Mouse (Mus musculus) lung, embryonic 15.5 days (tissue): ENCODE measurements around the gene Tango6. TPM values are rescaled to one million over a fixed set of nuclear protein-coding genes. Genes with fewer than 3 reads are reported as not detected.

ENCODE experiments used
- ATAC-seq: fragments of 200-750 bp; cut with Nextera tagmentation; 2 replicates; pipeline ENCODE4 v1.8.0; 2017; ENCODE audit warnings: moderate number of reproducible peaks, borderline replicate concordance; ENCODE audit not compliant: low FRiP score, low TSS enrichment; ENCODE audit errors: extremely low read depth
- H3K27ac ChIP-seq: fragments of 300-500 bp; sonication (generic); 2 replicates; pipeline ENCODE4 v1.5.1; 2015; ENCODE audit warnings: moderate library complexity, mild to moderate bottlenecking, inconsistent platforms
- H3K27me3 ChIP-seq: fragments of 300-500 bp; sonication (generic); 2 replicates; pipeline ENCODE4 v1.6.1; 2015; ENCODE audit warnings: inconsistent platforms
- H3K36me3 ChIP-seq: fragments of 300-500 bp; sonication (generic); 2 replicates; pipeline ENCODE4 v1.6.1; 2015; ENCODE audit warnings: inconsistent platforms
- H3K4me1 ChIP-seq: fragments of 300-500 bp; sonication (generic); 2 replicates; pipeline ENCODE4 v1.6.1; 2015; ENCODE audit warnings: inconsistent platforms
- H3K4me2 ChIP-seq: fragments of 300-500 bp; sonication (generic); 2 replicates; pipeline ENCODE4 v1.6.1; 2015; ENCODE audit warnings: inconsistent platforms, mild to moderate bottlenecking, moderate library complexity
- H3K4me3 ChIP-seq: fragments of 300-500 bp; sonication (generic); 2 replicates; pipeline ENCODE4 v1.5.1; 2015; ENCODE audit warnings: mild to moderate bottlenecking, inconsistent platforms
- H3K9ac ChIP-seq: fragments of 300-500 bp; sonication (generic); 2 replicates; pipeline ENCODE4 v1.6.1; 2015; ENCODE audit warnings: inconsistent platforms
- H3K9me3 ChIP-seq: fragments of 300-500 bp; sonication (generic); 2 replicates; pipeline ENCODE4 v1.6.1; 2016; ENCODE audit warnings: inconsistent platforms
- WGBS: fragments of 180-500 bp; shearing (Covaris S2); methylation state at CpG from one replicate; pipeline ENCODE4 v1.1.7; 2015; 5-methylcytosine and 5-hydroxymethylcytosine counted together
- polyA plus RNA-seq: library from polyadenylated mRNA; unstranded; fragments of >200 nt; fragmentation: Nextera tagmentation; extraction: Ambion mirVana; gene quantifications from 2 replicates; pipeline ENCODE4 v1.2.1, GENCODE M21; 2015

Tango6 gene
- polyA plus RNA-seq, 1 experiment from 2014 or later = 12.1 TPM

- Histone ChIP-seq H3K27me3 (no peaks in the 10 kb centered on the region), H3K4me2 (no peak overlapping the region), H3K27ac (no peak overlapping the region), H3K4me1 (peaks cover 5% of the 10 kb centered on the region; the same call in 1 of the 2 replicates), H3K9ac (no peak overlapping the region), H3K9me3 (no peaks in the 10 kb centered on the region), H3K4me3 (no peak overlapping the region), H3K36me3 (peaks cover 16% of the 10 kb centered on the region; the same call in 1 of the 2 replicates)
- 63% methylated on average over 1 of the region's 1 CpGs for WGBS
- no peak for ATAC-seq
These were observed 45.0 kb downstream of the Tango6 start for GRCm38 (mm10) chr8:106727889-106728288.

GRCm38 (mm10) chr8:106732921-106733320, 50.1 kb downstream of the Tango6 start:
- Histone ChIP-seq H3K27ac (no peak overlapping the region), H3K4me3 (no peak overlapping the region)
- WGBS = 48% methylated on average over 5 of the region's 5 CpGs

GRCm38 (mm10) chr8:106733703-106734102, 50.8 kb downstream of the Tango6 start:
- ATAC-seq = no peak
- 69% methylated on average over 3 of the region's 3 CpGs for WGBS
- Histone ChIP-seq H3K4me2 (no peak overlapping the region), H3K9ac (no peak overlapping the region), H3K36me3 (peaks cover 20% of the 10 kb centered on the region), H3K27ac (no peak overlapping the region), H3K4me1 (no peaks in the 10 kb centered on the region), H3K9me3 (no peaks in the 10 kb centered on the region), H3K27me3 (no peaks in the 10 kb centered on the region), H3K4me3 (no peak overlapping the region)

More at GRCm38 (mm10) chr8:106732921-106733320, 50.1 kb downstream of the Tango6 start:
- peaks cover 17% of the 10 kb centered on the region for H3K36me3 ChIP-seq
- no peak overlapping the region for H3K9ac ChIP-seq
- H3K4me1 ChIP-seq = no peaks in the 10 kb centered on the region
- no peaks in the 10 kb centered on the region for H3K9me3 ChIP-seq
- no peak overlapping the region for H3K4me2 ChIP-seq
- ATAC-seq = no peak
- H3K27me3 ChIP-seq = no peaks in the 10 kb centered on the region

- H3K4me2 ChIP-seq = no peak overlapping the region
- H3K27ac ChIP-seq = no peak overlapping the region
- H3K9ac ChIP-seq = no peak overlapping the region
- no peak overlapping the region for H3K4me3 ChIP-seq
- H3K4me1 ChIP-seq = no peaks in the 10 kb centered on the region
- H3K36me3 ChIP-seq = peaks cover 24% of the 10 kb centered on the region
- H3K27me3 ChIP-seq = no peaks in the 10 kb centered on the region
- ATAC-seq = no peak
- no peaks in the 10 kb centered on the region for H3K9me3 ChIP-seq
These were observed 51.4 kb downstream of the Tango6 start for GRCm38 (mm10) chr8:106734222-106734621.

GRCm38 (mm10) chr8:106736861-106737662, 54.2 kb downstream of the Tango6 start:
- no peak overlapping the region for H3K4me2 ChIP-seq
- no peak overlapping the region for H3K9ac ChIP-seq
- no peak for ATAC-seq
- peaks cover 29% of the 10 kb centered on the region for H3K36me3 ChIP-seq
- no peak overlapping the region for H3K27ac ChIP-seq
- H3K9me3 ChIP-seq = no peaks in the 10 kb centered on the region
- H3K4me1 ChIP-seq = no peaks in the 10 kb centered on the region
- 67% methylated on average over 13 of the region's 13 CpGs for WGBS
- no peak overlapping the region for H3K4me3 ChIP-seq
- no peaks in the 10 kb centered on the region for H3K27me3 ChIP-seq

- H3K4me2 ChIP-seq = no peak overlapping the region
- WGBS = 86% methylated on average over 2 of the region's 2 CpGs
- H3K27me3 ChIP-seq = no peaks in the 10 kb centered on the region
- H3K27ac ChIP-seq = no peak overlapping the region
- peaks cover 34% of the 10 kb centered on the region for H3K36me3 ChIP-seq
- no peaks in the 10 kb centered on the region for H3K9me3 ChIP-seq
- no peaks in the 10 kb centered on the region for H3K4me1 ChIP-seq
- no peak overlapping the region for H3K9ac ChIP-seq
- H3K4me3 ChIP-seq = no peak overlapping the region
- ATAC-seq = no peak
These were observed 55.0 kb downstream of the Tango6 start for GRCm38 (mm10) chr8:106737846-106738245.

GRCm38 (mm10) chr8:106742321-106742720, 59.5 kb downstream of the Tango6 start:
- ATAC-seq = no peak
- Histone ChIP-seq H3K27ac (no peak overlapping the region), H3K4me1 (no peaks in the 10 kb centered on the region), H3K36me3 (peaks cover 25% of the 10 kb centered on the region; the same call in 1 of the 2 replicates), H3K4me2 (no peak overlapping the region), H3K4me3 (no peak overlapping the region), H3K27me3 (no peaks in the 10 kb centered on the region), H3K9ac (no peak overlapping the region), H3K9me3 (no peaks in the 10 kb centered on the region)
- 91% methylated on average over 10 of the region's 10 CpGs for WGBS

- Histone ChIP-seq H3K9me3 (no peaks in the 10 kb centered on the region), H3K27ac (no peak overlapping the region), H3K9ac (no peak overlapping the region), H3K4me2 (no peak overlapping the region), H3K27me3 (no peaks in the 10 kb centered on the region), H3K36me3 (peaks cover 25% of the 10 kb centered on the region; the same call in 1 of the 2 replicates), H3K4me1 (peaks cover 4% of the 10 kb centered on the region; the same call in 1 of the 2 replicates), H3K4me3 (no peak overlapping the region)
- WGBS = 97% methylated on average over 1 of the region's 1 CpGs
- no peak for ATAC-seq
These were observed 60.5 kb downstream of the Tango6 start for GRCm38 (mm10) chr8:106743361-106743760.

- no peak for ATAC-seq
- 29% methylated on average over 3 of the region's 3 CpGs for WGBS
- Histone ChIP-seq H3K27me3 (no peaks in the 10 kb centered on the region), H3K4me2 (no peak overlapping the region), H3K36me3 (no peaks in the 10 kb centered on the region), H3K27ac (no peak overlapping the region), H3K4me3 (no peak overlapping the region), H3K9me3 (no peaks in the 10 kb centered on the region), H3K9ac (no peak overlapping the region), H3K4me1 (peaks cover 2% of the 10 kb centered on the region; the same call in 1 of the 2 replicates)
These were observed 70.6 kb downstream of the Tango6 start for GRCm38 (mm10) chr8:106753436-106753835.

- ATAC-seq = no peak
- Histone ChIP-seq H3K4me1 (peaks cover 7% of the 10 kb centered on the region; the same call in 1 of the 2 replicates), H3K4me2 (no peak overlapping the region), H3K27me3 (no peaks in the 10 kb centered on the region), H3K4me3 (no peak overlapping the region), H3K36me3 (no peaks in the 10 kb centered on the region), H3K9ac (no peak overlapping the region), H3K27ac (peak overlapping the region; percentile 13), H3K9me3 (no peaks in the 10 kb centered on the region)
- 49% methylated on average over 4 of the region's 4 CpGs for WGBS
These were observed 78.4 kb downstream of the Tango6 start for GRCm38 (mm10) chr8:106761317-106761716.

- no peak overlapping the region; the same call in 1 of the 2 replicates for H3K27ac ChIP-seq
- no peak for ATAC-seq
- WGBS = 28% methylated on average over 7 of the region's 7 CpGs
- H3K9me3 ChIP-seq = no peaks in the 10 kb centered on the region
- no peak overlapping the region for H3K9ac ChIP-seq
- no peak overlapping the region for H3K4me3 ChIP-seq
- no peak overlapping the region for H3K4me2 ChIP-seq
- H3K27me3 ChIP-seq = no peaks in the 10 kb centered on the region
- peaks cover 7% of the 10 kb centered on the region; the same call in 1 of the 2 replicates for H3K4me1 ChIP-seq
- no peaks in the 10 kb centered on the region for H3K36me3 ChIP-seq
These were observed 79.1 kb downstream of the Tango6 start for GRCm38 (mm10) chr8:106761867-106762523.

- Histone ChIP-seq H3K9me3 (no peaks in the 10 kb centered on the region), H3K27me3 (no peaks in the 10 kb centered on the region), H3K4me2 (no peak overlapping the region), H3K4me1 (peaks cover 7% of the 10 kb centered on the region; the same call in 1 of the 2 replicates), H3K9ac (no peak overlapping the region), H3K4me3 (no peak overlapping the region), H3K36me3 (no peaks in the 10 kb centered on the region), H3K27ac (no peak overlapping the region)
- ATAC-seq = no peak
- WGBS = 85% methylated on average over 1 of the region's 1 CpGs
These were observed 81.7 kb downstream of the Tango6 start for GRCm38 (mm10) chr8:106764529-106764928.
